Mouse (Mus musculus) left cerebral cortex, postnatal 36 days (tissue): Measurements from ENCODE around the gene Lemd1. TPM values are rescaled to one million over a fixed set of nuclear protein-coding genes. Genes with fewer than 3 reads are reported as not detected.
A peak's percentile ranks its signal among the peaks of the same experiment; 100 is the strongest.

Experiments
- DNase-seq, 2 experiments: peaks; one replicate each; pipeline ENCODE4 v3.0.0; 2021 to 2022; ENCODE audit warnings: low spot score in 2 of 2, mixed read lengths in 1 of 2
- intact Hi-C: fragments of 180-260 bp; cut with DNase I; formaldehyde crosslinking; loops from one replicate; pipeline ENCODE4 v1.15.1; 2025
- total RNA-seq, 2 experiments: library from RNA; stranded (reverse); gene quantifications; 2 replicates each; pipeline ENCODE4 v1.2.3; 2021

Lemd1 gene
- total RNA-seq, 2 experiments from 2014 or later: 6.3 to 6.4 TPM

DNA sequence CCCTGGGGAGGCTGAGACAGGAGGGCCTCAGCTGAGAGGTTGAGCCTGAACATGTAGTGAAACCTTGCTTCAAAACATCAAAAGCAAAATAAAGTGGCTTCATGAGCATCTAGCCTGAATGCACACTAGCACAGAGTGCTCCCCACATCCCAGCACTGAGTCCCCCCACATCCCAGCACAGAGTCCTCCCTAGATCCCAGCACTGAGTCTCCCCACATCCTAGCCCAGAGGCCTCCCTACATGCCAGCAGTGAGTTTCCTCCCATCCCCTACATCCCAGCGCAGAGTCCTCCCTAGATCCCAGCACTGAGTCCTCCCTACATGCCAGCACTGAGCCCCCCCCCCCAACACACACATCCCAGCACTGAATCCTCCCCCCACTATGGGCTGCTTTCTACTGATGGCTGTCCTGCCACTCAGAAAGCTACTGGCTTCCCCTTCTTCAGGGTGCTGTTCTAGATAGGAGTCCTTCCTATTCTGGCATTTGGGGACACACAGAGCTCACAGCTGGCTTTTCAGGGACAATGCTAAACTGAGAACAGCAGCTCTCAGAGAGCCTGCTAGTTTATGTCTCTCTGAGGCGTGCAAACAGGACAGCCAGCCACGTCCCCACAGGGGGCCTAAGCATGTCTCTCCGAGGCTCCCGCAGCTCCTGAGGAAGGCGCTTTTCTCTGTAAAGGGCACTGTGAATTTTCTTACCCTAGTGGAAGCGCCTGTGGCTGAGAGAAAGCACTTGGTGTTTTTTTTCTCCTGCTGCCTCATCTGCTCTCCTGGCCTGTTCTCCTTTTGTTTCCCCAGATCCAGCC, 40.4 kb downstream of the Lemd1 start:
- DNase-seq: no peak
- intact Hi-C loops: loop anchor here (10.0 kb wide), 1 partner anchor 123 kb away; no protein-coding TSS in a partner anchor

- intact Hi-C loops: loop anchor here (10.0 kb wide), 1 partner anchor 121 kb away; no protein-coding TSS in a partner anchor
- no peak for DNase-seq
These were observed 42.3 kb downstream of the Lemd1 start for GRCm38 (mm10) chr1:132233566-132233965.

GRCm38 (mm10) chr1:132234757-132235273, 43.6 kb downstream of the Lemd1 start:
- DNase-seq: no peak
- intact Hi-C loops: loop anchor here (10.0 kb wide), 1 partner anchor 120 kb away; no protein-coding TSS in a partner anchor

DNA sequence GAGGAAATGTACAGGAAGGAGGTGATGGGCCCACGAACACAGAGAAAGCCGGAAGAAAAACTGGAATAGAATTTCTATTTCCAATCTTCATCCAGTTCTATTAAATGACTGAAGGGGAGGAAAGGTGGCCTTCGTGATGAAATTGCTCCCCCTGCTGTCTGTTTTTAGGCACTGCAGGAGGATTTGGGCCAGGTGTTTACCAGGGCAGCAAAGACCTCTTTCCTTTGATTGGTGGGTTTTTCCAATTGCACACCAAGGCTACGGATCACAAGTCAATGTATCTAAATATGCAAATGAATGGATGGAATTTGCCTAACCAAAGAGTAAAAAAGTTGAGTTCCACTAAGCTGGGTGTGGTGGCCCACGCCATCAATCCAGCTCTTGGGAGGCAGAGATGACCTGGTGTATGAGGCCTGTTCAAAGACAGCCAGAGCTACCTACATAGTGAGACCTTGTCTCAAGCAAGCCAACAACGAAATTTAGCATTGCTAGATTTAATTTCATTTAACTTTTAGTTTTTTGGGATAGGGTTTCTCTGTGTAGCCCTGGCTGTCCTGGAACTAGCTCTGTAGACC, 46.4 kb downstream of the Lemd1 start:
- intact Hi-C loops: loop anchor here (1.0 to 10.0 kb wide), 3 partner anchors 80 to 117 kb away; no protein-coding TSS in a partner anchor
- DNase-seq: peak; percentile 49 to 53

DNA sequence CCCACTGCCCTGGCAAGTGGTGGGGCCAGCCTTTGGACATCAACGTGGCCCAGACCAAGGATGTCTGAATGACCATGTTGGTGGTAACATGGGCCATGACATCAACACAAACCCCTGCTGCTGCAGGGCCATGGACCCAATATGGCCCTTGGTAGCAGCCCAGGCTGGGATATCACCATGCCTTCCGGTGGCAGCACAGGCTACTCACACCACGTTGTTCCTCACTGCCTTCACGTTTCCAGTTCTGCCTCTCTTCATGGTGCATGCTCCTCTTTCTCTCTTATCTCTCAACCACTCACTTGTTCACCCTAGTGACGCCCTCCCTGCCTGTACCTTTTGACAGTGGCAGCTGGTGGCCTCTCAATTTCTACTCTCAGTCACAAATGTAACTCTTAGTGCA, 53.8 kb downstream of the Lemd1 start:
- no peak for DNase-seq
- intact Hi-C loops: no loop called here

DNA sequence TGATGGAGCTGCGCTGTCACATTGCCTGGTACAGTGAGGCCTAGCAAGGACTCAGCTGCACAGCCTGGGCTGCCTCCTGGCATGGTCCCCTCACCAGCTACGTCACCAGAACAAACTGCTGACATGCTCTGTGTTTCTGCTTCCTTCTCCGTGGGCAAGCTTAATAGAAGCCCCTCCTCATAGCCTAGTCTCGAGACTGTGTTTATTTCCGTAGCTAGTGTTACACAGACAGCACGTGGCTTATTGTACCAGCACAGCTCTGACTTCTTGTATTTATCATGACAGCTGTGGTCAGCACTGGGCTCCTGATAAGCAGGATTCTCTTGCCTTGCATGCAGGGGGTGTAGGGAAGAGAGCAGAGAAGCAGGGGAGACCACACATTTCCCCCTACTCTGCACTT, 54.9 kb downstream of the Lemd1 start:
- intact Hi-C loops: no loop called here
- no peak for DNase-seq

DNA sequence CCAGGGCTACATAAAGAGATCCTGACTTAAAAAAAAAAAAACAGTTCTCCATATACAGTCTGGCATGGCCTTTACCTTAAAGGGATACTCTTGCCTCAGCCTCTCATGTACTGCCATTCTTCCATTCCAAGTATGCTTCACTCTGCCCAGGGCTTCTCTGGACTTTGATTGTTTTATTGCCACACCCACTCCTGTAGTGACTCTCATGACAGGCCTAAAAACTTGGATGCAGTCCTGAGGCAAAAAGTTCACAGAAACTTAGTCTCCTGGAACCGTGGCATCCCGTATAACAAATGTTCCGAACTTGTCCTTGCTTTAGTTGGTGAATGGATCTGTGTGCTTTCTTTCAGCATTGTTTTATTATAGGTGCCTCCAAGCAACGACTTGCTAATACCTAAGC, 55.4 kb downstream of the Lemd1 start:
- intact Hi-C loops: no loop called here
- DNase-seq: no peak

DNA sequence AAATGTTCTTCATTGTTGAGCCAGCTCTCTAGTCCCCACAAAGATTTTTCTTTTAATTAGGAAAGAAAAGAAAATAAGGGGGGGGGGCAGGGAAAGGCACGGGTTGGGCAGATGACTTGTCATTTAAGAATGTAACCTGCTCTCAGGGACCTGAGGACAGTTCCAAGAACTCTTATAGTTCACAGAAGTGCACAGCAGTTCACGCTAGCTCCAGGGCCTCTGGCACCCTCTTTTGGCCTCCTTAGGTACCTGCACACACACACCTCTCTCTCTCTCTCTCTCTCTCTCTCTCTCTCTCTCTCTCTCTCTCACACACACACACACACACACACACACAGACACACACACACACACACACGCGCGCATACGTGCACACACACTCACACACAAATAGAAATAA, 63.2 kb downstream of the Lemd1 start:
- DNase-seq: no peak
- intact Hi-C loops: no loop called here

DNA sequence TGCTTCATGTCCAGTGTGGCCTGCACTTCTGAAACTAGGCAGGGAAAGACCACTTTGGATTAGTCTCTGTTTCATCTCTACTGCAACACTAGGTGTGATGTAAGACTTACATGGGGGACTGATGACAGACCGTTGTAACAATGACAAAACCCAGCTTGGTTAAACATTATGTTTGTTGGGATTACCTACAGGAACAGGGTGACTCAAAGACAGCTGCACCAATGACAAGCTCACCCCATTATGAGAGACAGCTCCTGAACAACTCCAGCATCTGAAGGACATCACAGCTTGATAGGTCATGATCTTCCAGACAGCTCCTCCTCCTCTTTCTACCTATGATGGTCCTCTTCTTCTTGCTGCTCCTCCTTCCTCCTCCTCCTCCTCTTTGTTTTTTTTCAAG, 69.1 kb downstream of the Lemd1 start:
- intact Hi-C loops: no loop called here

GRCm38 (mm10) chr1:132261058-132261457, 69.8 kb downstream of the Lemd1 start:
- intact Hi-C loops: no loop called here
- no peak for DNase-seq

More for the DNA sequence above, 69.1 kb downstream of the Lemd1 start:
- DNase-seq: no peak

- no peak for DNase-seq
- intact Hi-C loops: no loop called here
These were observed 72.4 kb downstream of the Lemd1 start for GRCm38 (mm10) chr1:132263618-132264017.

DNA sequence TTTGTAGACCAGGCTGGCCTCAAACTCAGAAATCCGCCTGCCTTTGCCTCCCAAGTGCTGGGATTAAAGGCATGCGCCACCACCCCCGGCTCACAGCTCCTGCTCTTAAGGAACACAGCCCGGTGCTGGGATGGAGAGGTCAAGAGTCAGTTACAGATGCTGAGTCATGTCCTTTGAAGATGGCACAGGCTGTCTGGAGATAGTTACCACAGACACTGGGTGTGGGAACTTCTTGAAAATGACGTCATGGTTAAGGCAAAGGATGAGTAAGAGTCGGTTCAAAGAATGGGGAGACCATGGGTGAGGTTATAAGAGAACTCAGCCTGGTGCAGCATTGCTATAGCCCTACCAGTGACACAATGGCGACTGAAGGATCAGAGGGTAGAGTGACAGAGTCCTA, 73.3 kb downstream of the Lemd1 start:
- DNase-seq: no peak
- intact Hi-C loops: no loop called here

DNA sequence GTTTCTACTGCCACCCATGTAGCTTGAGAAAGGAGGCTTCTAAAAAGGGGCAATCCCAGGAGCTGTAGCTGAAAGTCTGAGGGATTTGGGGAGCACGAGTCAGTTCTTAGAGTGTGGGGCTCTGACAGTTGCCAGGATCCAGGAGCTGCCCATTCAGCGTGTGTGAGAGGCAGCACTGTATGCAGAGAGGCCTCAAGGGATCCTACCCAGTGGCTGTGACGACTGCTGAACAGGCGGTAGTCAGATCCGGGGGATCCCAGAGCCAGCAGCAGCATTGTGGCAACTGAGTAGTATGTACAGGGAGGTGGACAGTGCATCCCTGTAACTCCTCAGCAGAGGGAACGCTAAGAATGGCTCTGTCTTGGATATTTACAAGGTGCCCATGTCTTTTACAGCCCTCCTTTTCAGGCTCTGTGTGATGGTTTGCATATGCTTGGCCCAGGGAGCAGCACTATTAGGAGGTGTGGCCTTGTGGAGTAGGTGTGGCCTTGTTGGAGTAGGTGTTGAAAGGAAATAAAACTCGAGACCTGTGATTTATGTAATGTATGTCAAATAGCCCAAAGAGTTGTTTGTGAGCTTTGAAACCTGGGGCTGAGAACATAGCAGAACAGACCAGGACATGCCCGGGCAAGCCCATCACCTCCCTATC, 74.1 kb downstream of the Lemd1 start:
- DNase-seq: no peak
- intact Hi-C loops: no loop called here

GRCm38 (mm10) chr1:132265936-132266335, 74.7 kb downstream of the Lemd1 start:
- DNase-seq: no peak
- intact Hi-C loops: no loop called here

DNA sequence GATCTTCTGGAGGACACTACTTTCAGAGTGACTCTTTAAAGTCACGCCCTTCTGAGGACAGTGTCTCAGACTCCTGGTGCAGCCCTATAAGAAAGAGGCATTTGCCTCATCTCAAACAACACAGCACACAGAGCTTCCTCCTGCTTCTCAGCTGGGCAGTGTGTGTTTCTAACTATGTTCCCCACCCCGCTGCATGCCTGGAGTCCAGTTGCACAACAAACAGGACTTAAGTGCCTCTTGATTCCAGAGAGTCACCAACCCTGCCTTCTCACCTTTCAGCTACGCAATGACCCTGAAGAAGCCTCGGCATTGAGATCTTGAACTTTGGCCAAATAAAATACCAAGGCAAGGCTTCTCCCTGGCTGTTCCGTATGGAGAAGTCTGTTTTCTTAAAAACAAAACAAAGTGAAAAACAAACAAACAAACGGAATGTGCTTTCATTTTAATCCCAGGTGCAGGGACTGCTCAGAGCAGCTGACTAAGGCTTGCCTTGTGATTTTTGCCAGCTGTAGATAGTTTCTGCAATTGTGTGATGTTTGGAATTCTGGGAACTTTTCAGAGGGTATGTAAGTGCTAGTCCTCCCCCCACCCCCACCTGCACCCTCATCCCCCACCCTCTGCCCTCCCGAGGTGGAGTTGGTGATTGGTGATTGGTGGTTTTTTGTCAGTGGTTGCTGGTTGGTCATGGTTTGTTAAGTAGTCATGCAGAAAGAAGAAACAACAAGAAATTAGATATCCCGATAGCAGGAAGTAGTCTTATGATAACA, 75.7 kb downstream of the Lemd1 start:
- intact Hi-C loops: no loop called here
- DNase-seq: no peak

DNA sequence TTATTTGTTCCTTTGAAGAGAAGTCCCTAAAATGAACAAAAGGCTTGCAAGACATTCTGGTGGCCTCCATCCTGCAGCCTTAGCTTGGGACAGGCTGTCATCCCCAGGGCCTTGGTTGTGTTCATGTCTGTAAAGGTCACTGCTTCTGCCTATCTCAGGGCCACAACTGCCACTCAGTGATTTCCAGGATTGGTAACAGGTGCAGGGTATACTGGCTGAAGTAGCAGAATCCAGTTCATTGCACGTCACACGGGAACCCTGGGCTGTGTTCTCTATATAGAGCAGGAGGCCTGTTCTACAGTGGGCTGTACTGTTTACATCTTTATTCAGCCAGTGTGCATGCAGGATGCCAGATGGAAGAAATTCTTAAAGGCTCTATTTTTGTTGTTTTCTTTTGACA, 76.7 kb downstream of the Lemd1 start:
- DNase-seq: no peak

DNA sequence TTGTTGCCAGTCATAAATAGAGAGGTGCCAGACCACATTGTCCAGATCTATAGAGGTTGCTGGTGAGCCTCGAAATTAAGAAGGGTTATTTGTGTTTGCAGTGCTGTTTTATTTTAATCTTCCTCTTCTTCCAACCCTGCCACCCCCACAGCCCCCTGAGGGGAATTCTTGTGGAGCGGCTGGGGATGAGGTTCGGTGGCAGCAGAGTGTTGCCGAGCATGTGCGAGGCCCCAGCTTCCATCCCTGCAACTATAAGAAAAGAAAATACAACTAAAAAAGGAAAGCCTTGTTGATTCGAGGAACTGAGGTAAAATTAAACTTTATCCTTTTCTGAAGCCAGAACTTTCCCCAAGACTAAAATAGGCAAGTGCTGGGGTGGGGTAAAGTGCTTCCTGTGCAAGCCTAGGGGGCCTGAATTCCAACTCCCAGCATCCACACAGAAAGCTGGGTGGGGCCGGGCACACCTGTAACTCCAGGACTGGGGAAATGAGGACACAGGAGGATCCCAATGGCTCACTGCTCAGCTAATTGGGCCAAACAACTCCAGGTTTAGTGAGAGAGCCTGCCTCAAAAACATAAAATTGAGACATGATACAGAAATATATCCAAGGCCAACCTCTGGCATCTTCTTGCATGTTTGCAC, 77.3 kb downstream of the Lemd1 start:
- DNase-seq: peak; percentile 35 to 40
- intact Hi-C loops: no loop called here

More for the DNA sequence above, 76.7 kb downstream of the Lemd1 start:
- intact Hi-C loops: no loop called here

DNA sequence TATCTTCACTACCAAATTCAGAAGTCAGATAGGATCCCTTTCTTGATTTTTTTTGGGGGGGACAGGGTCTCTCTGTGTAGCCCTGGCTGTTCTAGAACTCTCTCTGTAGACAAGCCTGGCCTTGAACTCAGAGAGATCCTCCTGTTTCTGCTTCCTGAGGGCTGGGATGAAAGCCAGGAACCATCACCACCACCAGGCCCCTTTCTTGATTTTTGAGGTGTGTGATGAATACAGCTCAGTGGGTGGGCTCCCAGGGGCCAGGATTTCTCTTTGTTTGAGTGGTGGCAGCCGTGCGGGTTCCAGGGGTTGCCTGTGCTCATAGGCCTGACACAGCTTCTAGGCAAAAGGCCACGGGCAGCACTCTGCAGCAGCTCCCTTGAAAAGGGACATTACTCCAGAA, 80.0 kb downstream of the Lemd1 start:
- DNase-seq: no peak
- intact Hi-C loops: no loop called here

DNA sequence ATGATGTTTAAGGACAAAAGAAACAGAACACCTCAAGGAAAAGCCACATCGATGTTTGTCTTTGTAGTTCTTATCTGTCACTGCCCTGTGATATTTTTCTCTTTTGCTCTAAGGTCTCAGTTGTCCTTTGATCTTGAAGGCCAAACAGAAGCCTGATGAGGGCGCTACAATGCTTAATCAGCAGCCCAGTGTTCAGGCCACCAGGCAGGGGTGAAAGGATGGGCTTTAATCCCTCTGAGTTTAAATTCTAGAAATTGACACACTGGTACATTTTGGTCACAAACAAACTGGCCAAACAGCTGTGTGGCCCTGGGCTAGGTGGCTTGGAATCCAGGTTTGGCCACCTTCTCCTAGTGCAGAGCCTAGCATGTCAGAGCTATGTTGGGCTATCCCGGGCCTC, 85.5 kb downstream of the Lemd1 start:
- intact Hi-C loops: no loop called here
- DNase-seq: no peak
